Mouse (Mus musculus) midbrain, postnatal 0 days (tissue): Measurements from ENCODE around the gene Ankrd27. TPM values are rescaled to one million over a fixed set of nuclear protein-coding genes. Genes with fewer than 3 reads are reported as not detected.

Experiments used
- ATAC-seq: fragments of 200-750 bp; cut with Nextera tagmentation; 2 replicates; pipeline ENCODE4 v1.8.0; 2017; ENCODE audit warnings: moderate number of reproducible peaks, mild to moderate bottlenecking, moderate TSS enrichment, moderate library complexity; ENCODE audit not compliant: low FRiP score
- DNase-seq: peaks from one replicate; pipeline ENCODE4 v3.0.0-alpha.2; 2015; ENCODE audit warnings: low spot score
- H3K27ac ChIP-seq: fragments of 300-500 bp; sonication (generic); 2 replicates; pipeline ENCODE4 v1.5.1; 2014; ENCODE audit warnings: low read depth, mild to moderate bottlenecking, low read length, mixed read lengths
- H3K27me3 ChIP-seq: fragments of 300-500 bp; sonication (generic); 2 replicates; pipeline ENCODE4 v1.6.1; 2014; ENCODE audit warnings: low read length, control low read depth, mixed read lengths; ENCODE audit not compliant: insufficient read depth
- H3K36me3 ChIP-seq: fragments of 300-500 bp; sonication (generic); 2 replicates; pipeline ENCODE4 v1.6.1; 2014; ENCODE audit warnings: low read length, control low read depth, mixed read lengths; ENCODE audit not compliant: insufficient read depth
- H3K4me1 ChIP-seq: fragments of 300-500 bp; sonication (generic); 2 replicates; pipeline ENCODE4 v1.6.1; 2014; ENCODE audit warnings: mild to moderate bottlenecking, control low read depth, antibody characterized with exemption, low read length, mixed read lengths; ENCODE audit not compliant: insufficient read depth
- H3K4me2 ChIP-seq: fragments of 300-500 bp; sonication (generic); 2 replicates; pipeline ENCODE4 v1.6.1; 2014; ENCODE audit warnings: low read depth, mild to moderate bottlenecking, low read length, mixed read lengths; ENCODE audit not compliant: poor library complexity, severe bottlenecking
- H3K4me3 ChIP-seq: fragments of 300-500 bp; sonication (generic); 2 replicates; pipeline ENCODE4 v1.5.1; 2014; ENCODE audit warnings: low read depth, mild to moderate bottlenecking, low read length, moderate library complexity
- H3K9ac ChIP-seq: fragments of 300-500 bp; sonication (generic); replicated peaks from 2 replicates; pipeline ENCODE4 v1.6.1; 2014; ENCODE audit warnings: mild to moderate bottlenecking, low read length, moderate library complexity, mixed read lengths; ENCODE audit not compliant: poor library complexity, severe bottlenecking
- H3K9me3 ChIP-seq: fragments of 300-500 bp; sonication (generic); 2 replicates; pipeline ENCODE4 v1.6.1; 2016; ENCODE audit warnings: low read length, control low read depth
- CTCF ChIP-seq: IDR thresholded peaks from 2 replicates; pipeline ENCODE4 v1.5.1; 2016; ENCODE audit warnings: antibody characterized with exemption, mild to moderate bottlenecking
- WGBS: fragments of 180-500 bp; shearing (Covaris S2); extraction: QIAGEN DNeasy Blood & Tissue Kit; methylation state at CpG from one replicate; pipeline ENCODE4 v1.1.7; 2014; 5-methylcytosine and 5-hydroxymethylcytosine counted together
- polyA plus RNA-seq: library from polyadenylated mRNA; unstranded; fragments of >200 nt; fragmentation: Nextera tagmentation; extraction: Ambion mirVana; gene quantifications from 2 replicates; pipeline ENCODE4 v1.2.1, GENCODE M21; 2015
- total RNA-seq: library from RNA; depleted of rRNA; stranded (reverse); fragments of >200 nt; gene quantifications from 2 replicates; pipeline ENCODE4 v1.2.3, GENCODE M21; 2014

Gene Ankrd27
- total and polyA plus RNA-seq, 2 experiments from 2014 or later: 11.9 to 17.9 TPM

DNA sequence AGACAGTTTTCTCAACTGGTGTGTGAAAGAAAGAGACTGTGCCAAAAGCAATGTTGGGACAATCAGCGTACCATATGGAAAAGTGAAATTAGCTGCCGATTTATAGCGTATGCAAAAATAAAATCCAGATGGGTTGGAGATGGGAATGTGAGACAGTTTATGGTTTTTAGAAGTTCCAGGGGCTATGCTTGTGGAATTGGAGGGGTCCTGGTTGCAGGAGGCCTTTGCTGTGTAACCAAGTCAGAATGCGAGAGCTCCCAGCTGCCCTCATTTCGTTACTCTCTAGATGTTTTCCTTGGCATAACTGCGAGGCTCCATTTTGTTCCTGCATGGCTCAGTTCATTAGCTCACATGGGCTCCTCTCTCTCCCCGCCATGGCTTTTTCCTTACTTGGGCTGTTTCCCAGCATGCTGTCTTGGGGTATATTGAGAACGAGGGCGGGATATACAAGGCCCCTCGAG lies 4.7 kb downstream of the Ankrd27 start:
- DNase-seq (no peak), ATAC-seq (no peak)
- WGBS: 85% methylated on average over 10 of the region's 10 CpGs
- Histone ChIP-seq H3K36me3 (peaks cover 25% of the 10 kb centered on the region), H3K4me2 (no peak overlapping the region), H3K4me1 (peaks cover 8% of the 10 kb centered on the region), H3K9ac (no peak overlapping the region), H3K4me3 (no peak overlapping the region), H3K9me3 (no peaks in the 10 kb centered on the region), H3K27ac (no peak overlapping the region), H3K27me3 (no peaks in the 10 kb centered on the region)
- no peak for TF ChIP-seq CTCF

DNA sequence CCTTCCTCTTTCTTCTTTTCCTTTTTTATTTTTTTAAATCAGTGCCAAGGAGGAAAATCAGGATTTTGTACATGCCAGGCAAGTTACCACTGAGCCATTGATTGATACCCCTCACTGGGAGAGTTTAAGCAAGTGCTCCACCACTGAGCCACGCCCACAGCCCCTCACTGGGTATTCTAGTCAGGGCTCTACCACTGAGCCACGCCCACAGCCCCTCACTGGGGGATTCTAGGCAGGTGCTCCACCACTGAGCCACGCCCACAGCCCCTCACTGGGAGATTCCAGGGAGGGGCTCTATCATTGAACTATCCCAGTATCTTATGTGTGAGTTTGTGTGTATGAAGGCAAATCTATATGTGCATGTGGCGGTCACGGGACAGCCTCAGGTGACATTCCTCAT lies 8.3 kb downstream of the Ankrd27 start:
- no peak overlapping the region for H3K27ac ChIP-seq
- H3K27me3 ChIP-seq: no peaks in the 10 kb centered on the region
- H3K9me3 ChIP-seq: no peaks in the 10 kb centered on the region
- ATAC-seq (no peak), DNase-seq (no peak)
- H3K36me3 ChIP-seq: peaks cover 34% of the 10 kb centered on the region
- 88% methylated on average over 5 of the region's 5 CpGs for WGBS
- H3K4me3 ChIP-seq: no peak overlapping the region
- H3K4me2 ChIP-seq: no peak overlapping the region
- H3K4me1 ChIP-seq: no peaks in the 10 kb centered on the region
- H3K9ac ChIP-seq: no peak overlapping the region
- TF ChIP-seq CTCF: no peak

DNA sequence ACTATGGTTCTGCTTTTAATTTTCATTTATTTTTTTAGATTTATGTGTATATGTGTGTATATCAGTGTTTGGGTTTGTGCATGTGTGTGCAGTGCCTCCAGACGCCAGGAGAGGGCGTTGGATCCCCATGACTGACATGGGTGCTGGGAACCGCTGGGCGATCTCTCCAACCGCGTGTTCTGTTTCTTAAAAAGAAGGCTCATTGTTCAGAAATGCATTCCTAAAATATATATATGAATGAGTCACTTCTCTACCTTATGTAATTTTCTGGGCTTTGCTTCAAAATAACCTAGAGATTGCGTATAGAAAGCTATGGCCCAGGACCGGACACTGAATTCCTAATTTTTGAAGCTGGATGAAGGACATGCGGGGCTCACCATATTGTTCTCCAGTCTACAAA lies 13.4 kb downstream of the Ankrd27 start:
- Histone ChIP-seq H3K36me3 (peaks cover 34% of the 10 kb centered on the region), H3K9me3 (no peaks in the 10 kb centered on the region), H3K4me2 (no peak overlapping the region), H3K27ac (no peak overlapping the region), H3K4me1 (no peaks in the 10 kb centered on the region), H3K27me3 (no peaks in the 10 kb centered on the region), H3K4me3 (no peak overlapping the region), H3K9ac (no peak overlapping the region)
- DNase-seq: no peak
- 0 out of 2 replicates have a peak, but pooled peaks have one; percentile 3 for TF ChIP-seq CTCF
- no peak for ATAC-seq
- 94% methylated on average over 9 of the region's 9 CpGs for WGBS

DNA sequence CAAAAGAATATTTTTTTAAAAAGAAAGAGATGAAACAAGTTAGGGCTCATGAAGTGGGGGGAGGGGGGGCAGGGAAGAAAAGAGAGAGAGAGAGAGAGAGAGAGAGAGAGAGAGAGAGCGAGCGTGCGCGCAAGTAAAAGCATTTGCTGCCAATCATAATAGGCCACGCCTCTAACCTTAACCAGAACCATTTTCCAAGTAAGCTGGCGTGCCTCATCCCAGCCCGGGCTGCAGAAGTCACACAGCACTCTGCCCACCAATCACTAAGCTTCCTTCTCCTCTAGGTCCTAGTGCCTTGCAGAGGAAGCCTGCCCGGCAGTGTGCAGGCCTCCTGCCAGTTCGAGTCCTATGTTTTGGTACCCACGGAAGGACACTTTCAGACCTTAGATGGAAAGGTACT lies 14.0 kb downstream of the Ankrd27 start:
- peaks cover 32% of the 10 kb centered on the region for H3K36me3 ChIP-seq
- no peaks in the 10 kb centered on the region for H3K4me1 ChIP-seq
- H3K27me3 ChIP-seq: no peaks in the 10 kb centered on the region
- no peak overlapping the region for H3K27ac ChIP-seq
- TF ChIP-seq CTCF: no peak
- H3K4me3 ChIP-seq: no peak overlapping the region
- H3K4me2 ChIP-seq: no peak overlapping the region
- DNase-seq (no peak), ATAC-seq (no peak)
- H3K9me3 ChIP-seq: no peaks in the 10 kb centered on the region
- H3K9ac ChIP-seq: no peak overlapping the region
- WGBS: 89% methylated on average over 10 of the region's 10 CpGs

DNA sequence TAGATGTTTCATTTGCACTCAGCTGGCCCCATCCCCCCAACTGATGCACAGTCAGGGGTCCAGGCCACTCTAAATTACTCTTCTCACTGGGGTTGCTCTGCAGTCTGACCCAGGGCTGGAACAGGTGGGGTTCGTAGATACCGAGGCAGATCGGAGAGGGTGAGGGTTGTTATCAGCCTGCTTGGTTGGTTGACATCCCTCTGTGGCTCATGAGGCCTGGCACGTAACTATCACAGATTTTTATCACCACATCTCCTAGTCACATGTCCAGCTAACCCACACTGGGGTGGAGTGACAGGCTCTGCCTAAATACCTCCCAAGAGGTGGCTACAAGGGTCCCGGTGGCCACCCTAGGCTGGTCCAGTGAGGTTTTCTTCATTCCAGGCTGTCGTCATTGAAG lies 15.1 kb downstream of the Ankrd27 start:
- no peaks in the 10 kb centered on the region for H3K27me3 ChIP-seq
- no peaks in the 10 kb centered on the region for H3K4me1 ChIP-seq
- H3K4me3 ChIP-seq: no peak overlapping the region
- H3K27ac ChIP-seq: no peak overlapping the region
- TF ChIP-seq CTCF: no peak
- ATAC-seq (no peak), DNase-seq (no peak)
- H3K9ac ChIP-seq: no peak overlapping the region
- H3K4me2 ChIP-seq: no peak overlapping the region
- no peaks in the 10 kb centered on the region for H3K9me3 ChIP-seq
- 94% methylated on average over 6 of the region's 6 CpGs for WGBS
- H3K36me3 ChIP-seq: peaks cover 27% of the 10 kb centered on the region

DNA sequence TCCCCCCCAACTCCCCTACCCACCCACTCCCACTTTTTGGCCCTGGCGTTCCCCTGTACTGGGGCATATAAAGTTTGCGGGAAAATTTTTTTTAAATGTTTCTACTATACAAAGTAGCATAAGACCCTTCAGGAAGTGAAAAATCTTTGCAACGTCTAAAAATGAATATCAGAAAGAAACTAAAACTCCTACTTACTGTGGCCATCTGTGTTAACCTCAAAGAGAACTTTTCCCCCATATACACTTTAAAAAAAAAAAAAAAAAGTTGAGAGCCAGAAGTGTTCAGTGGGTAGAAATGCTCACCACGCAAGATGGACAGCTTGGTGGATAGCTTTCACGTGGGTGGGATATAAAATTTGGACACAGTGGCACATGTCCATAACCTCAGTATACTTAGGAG lies 16.7 kb downstream of the Ankrd27 start:
- Histone ChIP-seq H3K9ac (no peak overlapping the region), H3K27ac (no peak overlapping the region), H3K36me3 (peaks cover 25% of the 10 kb centered on the region), H3K27me3 (no peaks in the 10 kb centered on the region), H3K4me2 (no peak overlapping the region), H3K4me3 (no peak overlapping the region), H3K4me1 (no peaks in the 10 kb centered on the region), H3K9me3 (no peaks in the 10 kb centered on the region)
- ATAC-seq: no peak
- 97% methylated on average over 5 of the region's 5 CpGs for WGBS
- no peak for DNase-seq
- no peak for TF ChIP-seq CTCF
